Mouse (Mus musculus) liver, embryonic 16.5 days (tissue): ENCODE data around the gene Rap1gap2. TPM values are rescaled to one million over a fixed set of nuclear protein-coding genes. Genes with fewer than 3 reads are reported as not detected.

Experiments used
- ATAC-seq: fragments of 200-750 bp; cut with Nextera tagmentation; 2 replicates; pipeline ENCODE4 v1.8.0; 2017; ENCODE audit warnings: low read depth, mild to moderate bottlenecking, moderate number of reproducible peaks, moderate library complexity
- H3K27ac ChIP-seq: fragments of 300-500 bp; sonication (generic); 2 replicates; pipeline ENCODE4 v1.5.1; 2014; ENCODE audit warnings: mild to moderate bottlenecking, low read length
- H3K27me3 ChIP-seq: fragments of 300-500 bp; sonication (generic); 2 replicates; pipeline ENCODE4 v1.6.1; 2014; ENCODE audit warnings: low read depth, low read length, mixed read lengths; ENCODE audit not compliant: control insufficient read depth, insufficient read depth
- H3K36me3 ChIP-seq: fragments of 300-500 bp; sonication (generic); 2 replicates; pipeline ENCODE4 v1.6.1; 2014; ENCODE audit warnings: mild to moderate bottlenecking; ENCODE audit not compliant: control insufficient read depth, insufficient read depth
- H3K4me1 ChIP-seq: fragments of 300-500 bp; sonication (generic); 2 replicates; pipeline ENCODE4 v1.6.1; 2014; ENCODE audit warnings: low read depth, low read length, mixed read lengths; ENCODE audit not compliant: control insufficient read depth
- H3K4me2 ChIP-seq: fragments of 300-500 bp; sonication (generic); 2 replicates; pipeline ENCODE4 v1.6.1; 2014; ENCODE audit warnings: low read depth, low read length, mixed read lengths
- H3K4me3 ChIP-seq: fragments of 300-500 bp; sonication (generic); 2 replicates; pipeline ENCODE4 v1.5.1; 2014; ENCODE audit warnings: low read depth, mild to moderate bottlenecking, low read length
- H3K9ac ChIP-seq: fragments of 300-500 bp; sonication (generic); 2 replicates; pipeline ENCODE4 v1.6.1; 2014; ENCODE audit warnings: low read depth, low read length
- H3K9me3 ChIP-seq: fragments of 300-500 bp; sonication (generic); replicated peaks from 2 replicates; pipeline ENCODE4 v1.6.1; 2016; ENCODE audit warnings: low read length; ENCODE audit not compliant: control insufficient read depth
- WGBS: fragments of 180-500 bp; shearing (Covaris S2); extraction: QIAGEN DNeasy Blood & Tissue Kit; methylation state at CpG from one replicate; pipeline ENCODE4 v1.1.7; 2014; ENCODE audit not compliant: insufficient replicate concordance; 5-methylcytosine and 5-hydroxymethylcytosine counted together
- polyA plus RNA-seq: library from polyadenylated mRNA; unstranded; fragments of >200 nt; fragmentation: Nextera tagmentation; extraction: Ambion mirVana; gene quantifications from 2 replicates; pipeline ENCODE4 v1.2.1, GENCODE M21; 2015

Rap1gap2 gene
- polyA plus RNA-seq, 1 experiment from 2014 or later: 1.2 TPM

GRCm38 (mm10) chr11:74376847-74377246 lies 233.9 kb downstream of the Rap1gap2 start:
- no peaks in the 10 kb centered on the region for H3K27me3 ChIP-seq
- WGBS: 70% methylated on average over 3 of the region's 3 CpGs
- ATAC-seq: no peak
- no peak overlapping the region for H3K27ac ChIP-seq
- no peaks in the 10 kb centered on the region for H3K9me3 ChIP-seq
- no peak overlapping the region for H3K4me3 ChIP-seq
- no peak overlapping the region for H3K4me2 ChIP-seq
- H3K9ac ChIP-seq: no peak overlapping the region
- H3K4me1 ChIP-seq: no peaks in the 10 kb centered on the region
- H3K36me3 ChIP-seq: no peaks in the 10 kb centered on the region

DNA sequence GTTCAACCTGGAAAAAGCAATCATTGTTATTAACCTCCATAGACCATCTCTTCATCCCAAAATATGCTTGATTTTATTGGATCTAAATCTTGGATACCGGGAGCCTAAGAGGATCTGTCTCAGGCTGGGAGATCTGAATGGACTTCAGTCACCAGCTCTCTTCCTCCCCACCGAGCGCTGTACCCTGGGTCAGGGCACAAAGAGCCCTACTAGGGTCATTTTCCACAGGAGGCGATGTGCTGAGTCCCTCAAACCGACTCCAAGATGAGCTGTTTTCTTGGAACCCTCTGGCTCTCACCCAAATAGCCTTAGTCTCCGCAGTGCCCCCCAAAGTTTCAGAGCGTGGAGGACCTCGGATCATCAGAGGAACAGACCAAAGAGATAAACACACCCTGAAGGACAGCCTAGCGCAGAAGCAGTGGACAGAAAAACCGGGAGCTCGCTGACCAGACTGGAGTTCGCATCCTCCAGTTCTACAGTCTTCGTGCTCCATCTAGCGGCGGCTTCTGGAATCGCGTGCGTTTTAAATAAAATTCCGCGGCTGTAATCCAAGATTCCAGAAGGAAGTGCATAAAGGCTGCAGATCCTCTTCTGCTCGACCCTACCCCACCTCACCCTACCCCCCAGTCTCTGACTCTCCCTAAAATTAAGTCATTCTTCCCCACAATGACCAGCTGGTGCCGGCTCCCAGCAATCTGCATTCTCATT lies 239.2 kb downstream of the Rap1gap2 start:
- no peak for ATAC-seq
- WGBS: 12% methylated on average over 22 of the region's 22 CpGs
- no peaks in the 10 kb centered on the region for H3K4me1 ChIP-seq
- no peak overlapping the region for H3K4me2 ChIP-seq
- no peak overlapping the region for H3K27ac ChIP-seq
- H3K9me3 ChIP-seq: no peaks in the 10 kb centered on the region
- no peak overlapping the region for H3K9ac ChIP-seq
- H3K27me3 ChIP-seq: no peaks in the 10 kb centered on the region
- no peaks in the 10 kb centered on the region for H3K36me3 ChIP-seq
- no peak overlapping the region for H3K4me3 ChIP-seq

GRCm38 (mm10) chr11:74361769-74362168 lies 248.9 kb downstream of the Rap1gap2 start, which contains the start of gene Olfr412:
Gene Olfr412, plus strand, starts transcription at chr11:74362069.
- Histone ChIP-seq H3K4me1 (no peaks in the 10 kb centered on the region), H3K36me3 (no peaks in the 10 kb centered on the region), H3K4me2 (no peak within 1 kb of the TSS), H3K9ac (no peak within 1 kb of the TSS), H3K27me3 (no peaks in the 10 kb centered on the region), H3K9me3 (no peaks in the 10 kb centered on the region), H3K27ac (no peak within 1 kb of the TSS), H3K4me3 (no peak within 1 kb of the TSS)
- ATAC-seq: no peak
- WGBS: 30% methylated on average over 1 of the region's 1 CpGs

DNA sequence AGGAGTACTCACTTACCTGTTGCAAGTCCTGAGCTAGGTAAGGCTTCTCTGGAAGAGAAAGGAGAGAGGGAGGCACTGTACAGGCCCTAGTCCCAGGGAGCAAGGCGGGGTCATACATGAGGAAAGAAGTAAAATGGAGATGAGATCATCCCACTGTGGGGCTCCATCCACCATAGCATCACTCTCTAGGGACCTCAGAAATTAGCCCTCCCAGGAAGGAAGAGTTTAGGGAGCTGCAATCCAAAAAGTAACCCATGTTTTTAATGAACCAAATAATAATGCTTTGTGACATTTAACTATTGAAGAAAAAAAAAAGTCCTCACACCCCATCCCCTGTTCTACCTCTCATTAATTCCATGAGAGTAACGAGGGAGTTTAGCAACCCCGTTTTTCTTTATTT lies 258.2 kb downstream of the Rap1gap2 start, which contains the start of gene Olfr411:
Gene Olfr411 (minus strand): TSS at position 101 of the 400 bp plus-strand sequence.
- Histone ChIP-seq H3K9me3 (no peaks in the 10 kb centered on the region), H3K27ac (no peak within 1 kb of the TSS), H3K4me2 (no peak within 1 kb of the TSS), H3K4me1 (no peaks in the 10 kb centered on the region), H3K4me3 (no peak within 1 kb of the TSS), H3K27me3 (no peaks in the 10 kb centered on the region), H3K36me3 (no peaks in the 10 kb centered on the region), H3K9ac (no peak within 1 kb of the TSS)
- no peak for ATAC-seq
- 56% methylated on average over 3 of the region's 3 CpGs for WGBS

GRCm38 (mm10) chr11:74337931-74338330 lies 272.8 kb downstream of the Rap1gap2 start, which contains the start of gene Olfr410:
Gene Olfr410, minus strand, starts transcription at chr11:74338031.
- H3K27me3 ChIP-seq: no peaks in the 10 kb centered on the region
- H3K4me1 ChIP-seq: no peaks in the 10 kb centered on the region
- ATAC-seq: no peak
- WGBS: 48% methylated on average over 6 of the region's 6 CpGs
- H3K4me3 ChIP-seq: no peak within 1 kb of the TSS
- H3K27ac ChIP-seq: no peak within 1 kb of the TSS
- H3K9ac ChIP-seq: no peak within 1 kb of the TSS
- no peak within 1 kb of the TSS for H3K4me2 ChIP-seq
- no peaks in the 10 kb centered on the region for H3K36me3 ChIP-seq
- no peaks in the 10 kb centered on the region for H3K9me3 ChIP-seq

Other genes with a start within 250 kb of the Rap1gap2 start
- not detected in 2 replicates for gene Olfr412, start 248.8 kb downstream of the Rap1gap2 start, polyA plus RNA-seq
- gene Ccdc92b, start 8.7 kb upstream of the Rap1gap2 start, polyA plus RNA-seq: 8.3 and 10.4 TPM in 2 replicates
- 30.6 and 35.3 TPM in 2 replicates for gene Cluh, start 38.6 kb upstream of the Rap1gap2 start, polyA plus RNA-seq
- gene Pafah1b1, start 113.8 kb upstream of the Rap1gap2 start, polyA plus RNA-seq: 26.4 and 28.0 TPM in 2 replicates
- gene Mettl16, start 159.9 kb upstream of the Rap1gap2 start, polyA plus RNA-seq: 15.5 and 16.6 TPM in 2 replicates
- gene Mnt, start 220.0 kb upstream of the Rap1gap2 start, polyA plus RNA-seq: 0.90 and 1.2 TPM in 2 replicates